Mouse (Mus musculus) thymus, postnatal 36 days (tissue): ENCODE results near the gene Smok2b.
"Not testable (repeated sequence)": the region's sequence is repeated elsewhere in the genome, so short reads cannot be mapped to it uniquely, and the experiment has no call there.

Experiments used
- DNase-seq, 2 experiments: peaks; one replicate each; pipeline ENCODE4 v3.0.0; 2022; ENCODE audit warnings: mixed read lengths in 2 of 2

Smok2b gene

DNA sequence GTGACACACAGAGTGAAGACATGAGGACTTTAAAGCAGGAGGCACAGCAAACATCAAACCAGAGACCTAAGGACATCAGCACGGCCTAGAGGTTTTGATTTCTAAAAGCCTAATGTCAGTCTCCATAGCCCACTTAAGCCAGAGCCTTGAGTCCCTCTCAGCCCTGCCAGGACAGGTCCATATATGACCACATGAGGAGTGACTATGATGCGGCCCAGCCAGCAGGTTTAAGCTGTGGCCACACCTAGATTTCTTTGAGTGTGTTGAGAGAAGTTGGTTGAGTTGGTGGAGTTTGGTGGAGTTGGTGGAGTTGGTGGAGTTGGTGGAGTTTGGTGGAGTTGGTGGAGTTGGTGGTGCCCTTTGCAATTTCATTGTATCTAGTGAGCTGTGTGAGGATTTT lies at the start of gene Smok2b:
TSS of gene Smok2b (plus strand) at position 301 of the 400 bp plus-strand sequence.
- DNase-seq = not testable (repeated sequence)

- DNase-seq = not testable (repeated sequence)
Observed at GRCm38 (mm10) chr17:13180491-13180890, 49.6 kb upstream of the Smok2b start.

GRCm38 (mm10) chr17:13182712-13183111 lies 47.3 kb upstream of the Smok2b start:
- DNase-seq = not testable (repeated sequence)

DNA sequence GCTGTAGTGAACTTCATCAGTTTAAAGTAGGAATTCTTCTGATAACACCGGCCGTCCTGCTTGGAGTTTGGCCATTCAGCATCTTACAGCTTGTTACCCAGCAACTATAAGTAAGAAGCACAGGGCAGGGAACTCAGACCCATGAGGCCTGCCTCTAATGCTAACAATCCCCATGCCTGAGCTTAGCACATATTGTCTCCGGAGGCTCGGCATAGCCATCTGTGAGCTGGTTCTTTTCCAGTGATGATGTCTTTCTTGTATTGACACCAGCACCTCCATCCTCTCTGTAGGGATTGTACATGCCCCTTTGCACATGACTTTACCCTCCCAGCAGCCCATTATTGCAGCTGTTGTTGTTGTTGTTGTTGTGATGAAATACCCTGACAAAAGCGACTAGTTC lies 45.5 kb upstream of the Smok2b start:
- not testable (repeated sequence) for DNase-seq

GRCm38 (mm10) chr17:13186541-13186940 lies 43.5 kb upstream of the Smok2b start:
- not testable (repeated sequence) for DNase-seq

DNA sequence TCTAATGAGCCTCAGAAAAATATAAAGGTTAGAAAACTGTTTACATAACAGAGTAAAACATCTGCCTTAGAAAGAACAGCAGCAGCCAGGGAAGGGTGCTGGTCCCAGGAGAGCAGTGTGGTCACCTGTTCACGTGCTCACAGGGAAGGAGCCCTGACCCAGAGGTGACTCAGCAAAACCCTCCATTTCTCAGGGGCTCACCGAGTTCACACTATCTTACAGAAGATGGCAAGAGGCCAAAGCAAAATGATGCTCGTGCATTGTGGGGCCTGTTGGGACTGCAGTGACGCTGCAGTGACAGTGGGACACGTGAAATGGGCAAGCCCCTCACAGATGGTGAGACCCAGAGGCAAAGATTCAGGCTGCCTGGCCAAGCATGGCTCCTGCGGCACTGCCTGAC lies 42.4 kb upstream of the Smok2b start:
- DNase-seq = not testable (repeated sequence)

DNA sequence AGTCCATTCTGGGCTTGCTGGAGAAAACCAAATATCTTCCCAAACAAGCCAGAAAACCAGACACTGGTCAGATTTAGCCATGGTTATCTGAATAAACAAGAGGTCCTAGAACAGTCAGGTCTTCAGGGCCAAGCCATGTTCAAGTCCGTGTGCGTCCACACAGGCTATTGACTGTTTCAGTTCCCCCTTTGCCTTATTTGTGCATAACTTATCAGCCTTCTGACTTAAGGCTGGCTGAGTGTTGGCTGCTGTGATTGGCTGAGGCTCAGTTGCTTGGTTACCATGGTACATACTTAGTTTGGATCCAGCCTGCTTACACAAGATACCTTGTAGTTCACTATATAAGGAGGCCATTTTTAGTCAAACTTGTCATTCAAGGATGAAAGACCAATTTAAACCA lies 41.2 kb upstream of the Smok2b start:
- DNase-seq = not testable (repeated sequence)

DNA sequence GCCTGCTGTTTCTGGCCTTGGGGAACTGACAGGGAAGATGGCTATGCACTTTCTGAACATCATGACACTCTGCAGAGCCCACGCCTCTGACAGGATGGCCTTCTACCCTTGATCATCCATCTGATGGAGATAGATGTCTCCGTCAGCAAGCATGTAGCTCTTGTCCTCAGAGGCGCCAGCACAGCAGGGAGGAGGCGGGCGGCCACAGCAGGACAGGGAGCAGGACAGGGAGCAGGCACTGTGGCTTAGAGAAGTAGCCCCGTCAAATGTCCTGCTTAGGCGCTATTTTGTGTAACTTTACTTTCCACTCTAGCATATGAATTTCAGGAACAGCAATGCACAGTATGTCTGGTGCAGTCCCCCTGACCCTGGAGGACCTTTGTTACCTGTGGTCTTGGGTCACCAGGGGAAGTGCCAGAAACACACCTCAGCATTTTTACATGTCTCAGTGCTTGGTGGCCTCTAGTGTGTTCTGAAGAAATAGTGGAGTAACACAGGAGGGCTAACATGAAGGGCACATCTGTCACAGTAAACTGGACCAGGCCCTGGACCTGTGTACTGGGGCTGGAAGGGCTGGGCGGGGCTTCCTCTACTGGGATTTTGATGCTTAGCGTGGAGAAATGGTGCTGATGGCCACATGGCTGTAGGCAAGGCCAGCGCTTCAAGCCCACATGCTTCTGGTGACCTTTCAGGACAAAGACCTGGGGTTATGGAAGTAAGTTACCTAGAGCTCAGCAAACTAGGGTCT lies 39.0 kb upstream of the Smok2b start:
- DNase-seq = not testable (repeated sequence)

DNA sequence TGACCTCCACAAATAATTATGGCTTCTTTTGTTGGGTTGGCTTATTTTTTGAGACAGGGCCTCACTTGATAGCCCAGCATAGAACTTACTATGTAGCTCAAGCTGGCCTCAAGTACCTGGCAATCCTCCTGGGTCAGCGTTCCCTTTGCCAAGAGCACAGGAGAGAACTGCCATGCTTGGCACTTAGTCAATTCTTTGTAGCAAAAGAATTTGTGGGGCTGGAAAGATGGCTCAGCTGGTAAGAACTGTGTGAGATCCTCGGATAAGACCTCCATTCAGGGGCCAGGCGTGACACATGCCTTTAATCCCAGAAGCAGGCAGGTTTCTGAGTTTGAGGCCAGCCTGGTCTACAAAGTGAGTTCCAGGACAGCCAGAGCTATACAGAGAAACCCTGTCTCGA lies 33.6 kb upstream of the Smok2b start:
- not testable (repeated sequence) for DNase-seq

GRCm38 (mm10) chr17:13198812-13199211 lies 31.2 kb upstream of the Smok2b start:
- DNase-seq = not testable (repeated sequence)

- DNase-seq = not testable (repeated sequence)
Observed at GRCm38 (mm10) chr17:13199880-13200409, 30.1 kb upstream of the Smok2b start.

- not testable (repeated sequence) for DNase-seq
Observed at GRCm38 (mm10) chr17:13201551-13201950, 28.5 kb upstream of the Smok2b start.

DNA sequence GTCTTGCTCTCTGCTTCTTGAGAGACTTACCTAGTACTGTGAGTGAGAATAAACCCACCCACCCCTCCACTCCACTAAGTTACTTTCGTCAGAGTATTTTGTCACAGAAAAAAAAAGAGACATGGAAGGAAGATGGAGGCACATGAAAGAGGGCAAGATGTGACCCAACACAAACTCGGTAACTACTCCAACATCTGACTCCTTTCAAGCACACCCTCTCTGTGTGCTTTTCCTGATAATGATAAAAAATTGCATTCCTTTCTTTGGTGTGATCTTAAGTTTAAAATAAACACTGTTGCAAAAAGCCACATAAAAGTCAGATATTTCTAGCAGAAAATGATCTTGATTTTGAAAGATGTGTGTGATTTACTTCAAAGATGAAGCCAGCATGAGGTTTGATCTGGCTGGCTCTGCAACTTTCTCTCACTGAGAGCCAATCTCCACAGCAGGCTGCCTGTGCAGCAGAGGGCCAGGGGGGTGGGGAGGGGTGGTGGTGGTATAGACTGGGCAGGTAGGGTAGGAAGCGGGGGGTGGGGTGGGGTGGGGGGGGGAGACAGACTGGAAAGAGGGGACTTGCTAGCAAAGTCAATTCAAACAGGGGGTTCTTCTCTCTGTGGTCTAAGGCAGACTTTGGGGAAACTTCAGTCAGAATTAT lies 27.5 kb upstream of the Smok2b start:
- DNase-seq = not testable (repeated sequence)

GRCm38 (mm10) chr17:13205247-13205646 lies 24.8 kb upstream of the Smok2b start:
- not testable (repeated sequence) for DNase-seq

- no peak for DNase-seq
Observed at GRCm38 (mm10) chr17:13206491-13206890, 23.6 kb upstream of the Smok2b start.

- DNase-seq = not testable (repeated sequence)
Observed at GRCm38 (mm10) chr17:13208460-13208859, 21.6 kb upstream of the Smok2b start.

GRCm38 (mm10) chr17:13212136-13212850 lies 17.8 kb upstream of the Smok2b start:
- no peak for DNase-seq

DNA sequence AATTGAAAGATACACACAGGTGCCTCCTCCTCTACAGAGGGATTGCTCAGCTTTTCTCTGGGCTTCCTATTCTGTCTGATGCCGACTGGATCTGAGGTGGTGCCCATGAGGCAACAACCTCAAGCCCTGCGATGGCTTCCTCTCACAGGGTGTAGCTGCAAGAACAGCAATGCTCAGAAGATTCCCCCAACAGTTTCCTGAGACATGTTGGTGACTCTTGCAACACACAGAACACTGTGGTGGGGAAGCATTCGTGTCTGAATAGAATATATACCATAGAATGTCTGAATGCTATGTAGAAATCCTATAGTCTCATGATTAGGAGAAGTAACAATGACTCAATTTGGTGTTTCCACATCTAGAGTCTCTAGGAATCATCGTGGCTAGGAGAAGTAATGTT lies 15.9 kb upstream of the Smok2b start:
- DNase-seq = no peak

GRCm38 (mm10) chr17:13215595-13215994 lies 14.5 kb upstream of the Smok2b start:
- DNase-seq = no peak

DNA sequence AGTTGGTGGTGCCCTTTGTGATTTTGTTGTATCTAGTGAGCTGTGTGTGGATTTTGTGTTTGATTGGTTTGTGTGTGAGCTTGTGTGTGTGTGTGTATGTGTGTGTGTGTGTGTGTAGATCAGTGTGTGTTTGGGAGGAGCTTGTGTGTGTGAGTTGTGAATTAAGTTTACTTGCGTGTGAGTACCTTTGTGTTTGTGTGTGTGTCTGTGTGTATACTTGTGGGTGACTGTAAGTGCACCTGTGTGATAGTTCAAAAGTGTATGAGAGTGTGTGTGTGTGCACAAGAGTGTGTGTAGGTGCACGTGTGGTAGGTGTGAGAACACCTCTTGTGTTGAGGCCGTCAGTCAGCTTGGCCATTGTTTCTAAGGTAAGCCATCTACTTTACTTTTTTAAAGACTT lies 9.2 kb upstream of the Smok2b start, which contains the start of gene Smok2a:
TSS of gene Smok2a (plus strand) at position 301 of the 400 bp plus-strand sequence.
- DNase-seq = no peak

- DNase-seq = not testable (repeated sequence)
Observed at GRCm38 (mm10) chr17:13221921-13222320, 8.1 kb upstream of the Smok2b start.

DNA sequence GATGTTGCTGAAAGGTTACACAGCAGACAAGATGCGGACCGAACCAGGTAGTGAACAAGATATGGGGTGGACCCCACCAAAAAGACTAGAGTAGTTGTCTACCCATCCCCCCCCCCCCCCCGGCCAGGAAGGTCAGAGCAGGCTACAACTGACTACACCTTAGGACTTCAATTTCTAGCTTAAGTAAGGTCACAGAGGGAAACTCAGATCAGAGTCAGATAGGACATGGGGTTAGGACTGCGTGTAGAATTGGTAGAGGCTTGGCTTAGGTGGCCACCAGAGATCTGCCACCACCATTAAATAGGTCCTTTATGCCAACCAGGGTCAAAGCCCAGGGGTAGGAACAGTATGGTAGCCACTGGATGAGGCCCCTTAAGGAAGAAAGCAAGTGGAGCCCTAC lies 9.4 kb downstream of the Smok2b start:
- DNase-seq = not testable (repeated sequence)
